Mouse (Mus musculus): ENCODE measurements around the gene Fam189b. TPM values are rescaled to one million over a fixed set of nuclear protein-coding genes. Genes with fewer than 3 reads are reported as not detected.

Fam189b gene
- polyA plus RNA-seq, 2 experiments: 34.5 to 95.5 TPM

DNA sequence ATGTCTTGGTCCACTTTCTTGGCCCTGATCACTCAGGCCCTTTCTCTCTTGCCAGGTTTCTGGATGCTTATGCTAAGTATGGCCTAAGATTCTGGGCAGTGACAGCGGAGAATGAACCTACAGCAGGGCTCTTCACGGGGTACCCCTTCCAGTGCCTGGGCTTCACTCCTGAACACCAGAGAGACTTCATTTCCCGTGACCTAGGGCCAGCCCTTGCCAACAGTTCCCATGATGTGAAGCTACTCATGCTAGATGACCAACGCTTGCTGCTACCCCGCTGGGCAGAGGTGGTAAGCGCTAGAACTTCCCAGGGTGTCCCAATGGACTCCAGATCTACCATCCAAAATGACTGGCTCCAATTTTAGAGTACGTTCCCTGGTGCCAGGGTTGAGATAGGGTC is 23.1 kb downstream of the Fam189b start:
- H3K4me3 ChIP-seq (replicated peaks; ENCODE audit: low read length): no peak overlapping the region
- no peaks in the 10 kb centered on the region for H3K9me3 ChIP-seq (ENCODE audit: control insufficient read depth, low read length)
- no peak overlapping the region for H3K9ac ChIP-seq (ENCODE audit: low read depth, low read length, severe bottlenecking)
- DNase-seq (ENCODE audit: low spot score): no peak
- H3K27me3 ChIP-seq (ENCODE audit: control insufficient read depth, insufficient read depth, low read length): no peaks in the 10 kb centered on the region
- no peak for TF ChIP-seq POLR2A (IDR thresholded peaks at IDR 0.05; ENCODE audit: borderline replicate concordance, extremely low read depth, insufficient read depth, insufficient read length)
- 94% methylated on average over 7 of the region's 7 CpGs for whole genome bisulfite sequencing
- H3K4me2 ChIP-seq (replicated peaks; ENCODE audit: low read depth, low read length, severe bottlenecking): no peak overlapping the region
- H3K4me1 ChIP-seq (ENCODE audit: control insufficient read depth, insufficient read depth, low read length): peaks cover 4% of the 10 kb centered on the region
- no peak for ATAC-seq (ENCODE audit: low FRiP score, low read depth)
- no peak overlapping the region for H3K27ac ChIP-seq (replicated peaks; ENCODE audit: low read depth, low read length)
- H3K36me3 ChIP-seq (ENCODE audit: control insufficient read depth, insufficient read depth, low read length): peaks cover 55% of the 10 kb centered on the region

DNA sequence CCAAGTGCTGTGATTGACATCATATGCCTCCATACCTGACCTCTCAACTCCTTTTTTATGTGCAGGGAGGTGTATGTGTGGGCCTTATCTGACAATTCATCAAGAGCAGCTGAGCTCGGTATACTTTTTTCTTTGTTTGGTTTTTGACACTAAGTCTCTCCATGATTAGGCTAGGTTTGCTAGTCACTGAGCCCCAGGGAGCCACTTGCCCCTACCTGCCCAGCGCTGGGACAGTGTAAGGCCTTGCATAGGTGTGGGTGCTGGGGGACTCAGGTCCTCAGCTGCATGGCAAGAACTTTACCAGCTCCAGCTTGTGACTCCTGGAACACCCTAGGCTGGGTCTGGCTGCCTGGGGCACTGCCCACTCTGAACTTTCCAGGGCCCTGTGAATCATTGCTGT is 23.8 kb downstream of the Fam189b start:
- Histone ChIP-seq H3K9ac (ENCODE audit: low read depth, low read length, severe bottlenecking) (no peak overlapping the region), H3K9me3 (ENCODE audit: control insufficient read depth, low read length) (no peaks in the 10 kb centered on the region), H3K4me1 (ENCODE audit: control insufficient read depth, insufficient read depth, low read length) (peaks cover 4% of the 10 kb centered on the region), H3K4me3 (replicated peaks; ENCODE audit: low read length) (no peak overlapping the region), H3K36me3 (ENCODE audit: control insufficient read depth, insufficient read depth, low read length) (peaks cover 55% of the 10 kb centered on the region), H3K4me2 (replicated peaks; ENCODE audit: low read depth, low read length, severe bottlenecking) (no peak overlapping the region), H3K27ac (replicated peaks; ENCODE audit: low read depth, low read length) (no peak overlapping the region), H3K27me3 (ENCODE audit: control insufficient read depth, insufficient read depth, low read length) (no peaks in the 10 kb centered on the region)
- 76% methylated on average over 2 of the region's 2 CpGs for whole genome bisulfite sequencing
- DNase-seq (ENCODE audit: low spot score): no peak
- TF ChIP-seq POLR2A (IDR thresholded peaks at IDR 0.05; ENCODE audit: borderline replicate concordance, extremely low read depth, insufficient read depth, insufficient read length): no peak
- ATAC-seq (ENCODE audit: low FRiP score, low read depth): no peak

DNA sequence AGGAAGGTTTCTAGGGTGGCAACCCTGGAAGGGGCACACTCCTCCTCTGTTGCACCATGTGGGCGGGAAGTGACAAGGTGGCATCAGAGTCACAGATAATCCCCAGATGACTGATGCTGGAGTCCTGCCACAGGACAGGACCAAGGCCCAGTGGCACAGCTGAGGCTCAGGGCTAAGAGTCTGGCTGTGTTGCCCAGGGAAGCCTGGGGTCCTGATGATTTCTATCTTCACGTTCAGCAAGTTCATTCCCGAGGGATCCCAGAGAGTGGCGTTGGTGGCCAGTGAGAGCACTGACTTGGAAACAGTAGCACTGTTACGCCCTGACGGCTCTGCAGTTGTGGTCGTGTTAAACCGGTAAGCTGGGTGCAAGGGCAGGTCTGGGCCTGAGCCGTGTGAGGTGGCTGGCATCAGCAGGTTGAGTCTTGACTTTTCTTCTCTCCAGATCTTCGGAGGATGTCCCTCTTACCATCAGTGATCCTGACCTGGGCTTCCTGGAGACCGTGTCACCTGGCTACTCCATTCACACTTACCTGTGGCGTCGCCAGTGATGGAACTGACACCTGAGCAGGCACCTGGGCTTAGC is 25.2 kb downstream of the Fam189b start:
- 82% methylated on average over 13 of the region's 13 CpGs for WGBS
- TF ChIP-seq POLR2A (IDR thresholded peaks at IDR 0.05; ENCODE audit: borderline replicate concordance, extremely low read depth, insufficient read depth, insufficient read length): no peak
- Histone ChIP-seq H3K4me1 (ENCODE audit: control insufficient read depth, insufficient read depth, low read length) (peaks cover 10% of the 10 kb centered on the region), H3K9me3 (ENCODE audit: control insufficient read depth, low read length) (no peaks in the 10 kb centered on the region), H3K4me2 (replicated peaks; ENCODE audit: low read depth, low read length, severe bottlenecking) (no peak overlapping the region), H3K36me3 (ENCODE audit: control insufficient read depth, insufficient read depth, low read length) (peaks cover 55% of the 10 kb centered on the region), H3K9ac (ENCODE audit: low read depth, low read length, severe bottlenecking) (no peak overlapping the region), H3K27ac (replicated peaks; ENCODE audit: low read depth, low read length) (no peak overlapping the region), H3K4me3 (replicated peaks; ENCODE audit: low read length) (no peak overlapping the region), H3K27me3 (ENCODE audit: control insufficient read depth, insufficient read depth, low read length) (no peaks in the 10 kb centered on the region)
- ATAC-seq (ENCODE audit: low FRiP score, low read depth): no peak
- DNase-seq (ENCODE audit: low spot score): no peak

DNA sequence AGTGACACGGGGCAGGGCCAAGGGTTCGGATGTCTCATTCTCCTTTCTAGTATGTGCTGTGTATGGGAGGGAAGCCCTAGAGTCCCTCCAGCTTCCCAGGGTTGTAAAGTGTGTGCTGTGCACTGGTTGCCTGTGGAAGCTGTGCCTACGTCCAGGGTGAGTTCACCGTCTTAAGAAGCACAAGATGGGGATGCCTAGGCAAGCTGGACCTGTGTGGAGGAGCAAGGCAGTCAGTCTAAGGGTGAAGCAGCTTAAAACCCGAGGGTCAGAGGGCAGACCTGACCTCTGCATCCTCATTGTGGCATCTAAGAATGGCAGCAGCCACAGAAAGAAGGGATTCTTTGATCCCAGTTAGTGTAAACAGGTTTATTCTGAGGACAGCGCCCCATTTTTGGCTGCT is 25.8 kb downstream of the Fam189b start:
- Histone ChIP-seq H3K27me3 (ENCODE audit: control insufficient read depth, insufficient read depth, low read length) (no peaks in the 10 kb centered on the region), H3K9me3 (ENCODE audit: control insufficient read depth, low read length) (no peaks in the 10 kb centered on the region), H3K9ac (ENCODE audit: low read depth, low read length, severe bottlenecking) (no peak overlapping the region), H3K4me3 (replicated peaks; ENCODE audit: low read length) (no peak overlapping the region), H3K36me3 (ENCODE audit: control insufficient read depth, insufficient read depth, low read length) (peaks cover 55% of the 10 kb centered on the region), H3K4me1 (ENCODE audit: control insufficient read depth, insufficient read depth, low read length) (peaks cover 7% of the 10 kb centered on the region), H3K4me2 (replicated peaks; ENCODE audit: low read depth, low read length, severe bottlenecking) (no peak overlapping the region), H3K27ac (replicated peaks; ENCODE audit: low read depth, low read length) (no peak overlapping the region)
- ATAC-seq (ENCODE audit: low FRiP score, low read depth) (no peak), DNase-seq (ENCODE audit: low spot score) (no peak)
- no peak for TF ChIP-seq POLR2A (IDR thresholded peaks at IDR 0.05; ENCODE audit: borderline replicate concordance, extremely low read depth, insufficient read depth, insufficient read length)
- 82% methylated on average over 6 of the region's 6 CpGs for WGBS

DNA sequence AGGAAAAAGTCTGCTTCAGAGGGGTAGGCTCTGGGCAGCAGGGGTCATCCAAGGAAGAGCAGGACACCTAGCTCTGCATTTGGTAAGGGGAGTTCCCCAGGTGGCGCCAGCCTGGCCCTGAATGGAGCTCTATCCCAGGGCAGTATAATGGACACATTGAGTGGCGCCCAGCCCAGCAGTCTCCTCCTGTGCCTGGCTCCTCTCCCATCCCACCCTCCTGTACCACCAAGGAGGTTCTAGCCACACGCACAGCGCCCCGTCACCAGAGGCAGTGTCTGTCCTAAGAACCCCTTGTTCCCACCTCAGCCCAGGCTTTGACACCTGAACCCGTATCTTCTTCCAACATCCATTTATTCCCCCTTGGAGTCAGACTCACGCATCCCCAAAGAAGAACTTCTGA is 26.8 kb downstream of the Fam189b start:
- peaks cover 55% of the 10 kb centered on the region for H3K36me3 ChIP-seq (ENCODE audit: control insufficient read depth, insufficient read depth, low read length)
- H3K27ac ChIP-seq (replicated peaks; ENCODE audit: low read depth, low read length): no peak overlapping the region
- 90% methylated on average over 7 of the region's 7 CpGs for WGBS
- DNase-seq (ENCODE audit: low spot score) (no peak), ATAC-seq (ENCODE audit: low FRiP score, low read depth) (no peak)
- H3K4me2 ChIP-seq (replicated peaks; ENCODE audit: low read depth, low read length, severe bottlenecking): no peak overlapping the region
- no peak overlapping the region for H3K4me3 ChIP-seq (replicated peaks; ENCODE audit: low read length)
- no peaks in the 10 kb centered on the region for H3K9me3 ChIP-seq (ENCODE audit: control insufficient read depth, low read length)
- H3K4me1 ChIP-seq (ENCODE audit: control insufficient read depth, insufficient read depth, low read length): peaks cover 10% of the 10 kb centered on the region
- no peak for TF ChIP-seq POLR2A (IDR thresholded peaks at IDR 0.05; ENCODE audit: borderline replicate concordance, extremely low read depth, insufficient read depth, insufficient read length)
- H3K9ac ChIP-seq (ENCODE audit: low read depth, low read length, severe bottlenecking): no peak overlapping the region
- H3K27me3 ChIP-seq (ENCODE audit: control insufficient read depth, insufficient read depth, low read length): no peaks in the 10 kb centered on the region

DNA sequence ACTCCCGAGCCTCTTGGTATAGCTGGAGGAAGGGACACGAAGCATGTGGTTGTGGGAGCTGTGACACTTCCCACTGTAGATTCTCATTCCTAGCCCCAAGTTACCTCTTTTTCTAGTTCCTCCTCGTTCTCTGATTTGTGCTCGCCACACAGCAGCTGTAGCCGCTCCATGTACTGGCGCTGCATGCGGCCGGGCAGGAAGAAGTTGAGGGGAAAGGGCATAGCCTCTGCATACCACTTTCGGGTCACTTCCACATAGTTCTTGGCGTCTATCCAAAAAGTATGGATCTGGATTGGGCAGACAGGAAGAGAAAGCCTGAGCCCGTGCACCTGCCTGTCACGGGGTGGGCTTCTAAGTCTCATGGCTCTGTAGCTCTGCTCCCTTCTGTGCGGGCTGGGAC is 27.2 kb downstream of the Fam189b start:
- Histone ChIP-seq H3K9ac (ENCODE audit: low read depth, low read length, severe bottlenecking) (no peak overlapping the region), H3K4me2 (replicated peaks; ENCODE audit: low read depth, low read length, severe bottlenecking) (no peak overlapping the region)
- TF ChIP-seq POLR2A (IDR thresholded peaks at IDR 0.05; ENCODE audit: borderline replicate concordance, extremely low read depth, insufficient read depth, insufficient read length): no peak

More for the DNA sequence above, 27.2 kb downstream of the Fam189b start:
- ATAC-seq (ENCODE audit: low FRiP score, low read depth): no peak
- no peak overlapping the region for H3K4me3 ChIP-seq (replicated peaks; ENCODE audit: low read length)
- peaks cover 53% of the 10 kb centered on the region for H3K36me3 ChIP-seq (ENCODE audit: control insufficient read depth, insufficient read depth, low read length)
- peaks cover 11% of the 10 kb centered on the region for H3K4me1 ChIP-seq (ENCODE audit: control insufficient read depth, insufficient read depth, low read length)
- no peaks in the 10 kb centered on the region for H3K27me3 ChIP-seq (ENCODE audit: control insufficient read depth, insufficient read depth, low read length)
- H3K9me3 ChIP-seq (ENCODE audit: control insufficient read depth, low read length): no peaks in the 10 kb centered on the region
- DNase-seq (ENCODE audit: low spot score): no peak
- H3K27ac ChIP-seq (replicated peaks; ENCODE audit: low read depth, low read length): no peak overlapping the region; the same call in 1 of the 2 replicates
- WGBS: 83% methylated on average over 13 of the region's 13 CpGs

Data from limb, embryonic 14.5 days (tissue).